Mouse (Mus musculus) megakaryocyte progenitor cell, adult 5-6 weeks (primary cell): ENCODE results near the gene Ces1e. TPM values are rescaled to one million over a fixed set of nuclear protein-coding genes. Genes with fewer than 3 reads are reported as not detected.
"Not testable (repeated sequence)": the region's sequence is repeated elsewhere in the genome, so short reads cannot be mapped to it uniquely, and the experiment has no call there.

Source experiments
- ATAC-seq: replicated peaks from 2 replicates; pipeline ENCODE4 v1.8.0; 2016; ENCODE audit warnings: mild to moderate bottlenecking, moderate TSS enrichment, inconsistent platforms; ENCODE audit not compliant: poor library complexity
- total RNA-seq, 2 experiments: library from RNA; stranded (forward) in 1 of 2; stranded (reverse) in 1 of 2; fragments of 157-497, 149-512 nt in 1 of 2; fragments of 200-1000 nt in 1 of 2; gene quantifications; 2 replicates each; pipeline versions ENCODE4 v1.2.3 to v1.2.4; 2015 to 2017

The Ces1e gene
- total RNA-seq (2015) (not detected in 2 replicates), total RNA-seq (2017) (not detected in 2 replicates)

- ATAC-seq: no peak
These were observed at the start of gene Ces1e for GRCm38 (mm10) chr8:93229446-93229845. Gene Ces1e (minus strand): TSS chr8:93229619.

GRCm38 (mm10) chr8:93278176-93278805 is 48.9 kb upstream of the Ces1e start:
- ATAC-seq: no peak

GRCm38 (mm10) chr8:93274609-93275008 is 45.2 kb upstream of the Ces1e start:
- no peak for ATAC-seq

GRCm38 (mm10) chr8:93273321-93273720 is 43.9 kb upstream of the Ces1e start:
- ATAC-seq: no peak

GRCm38 (mm10) chr8:93272686-93273085 is 43.3 kb upstream of the Ces1e start:
- no peak for ATAC-seq

- ATAC-seq: no peak
These were observed 32.0 kb upstream of the Ces1e start for GRCm38 (mm10) chr8:93261436-93261835.

GRCm38 (mm10) chr8:93252400-93252925 is 23.0 kb upstream of the Ces1e start:
- ATAC-seq: no peak

GRCm38 (mm10) chr8:93246057-93246456 is 16.6 kb upstream of the Ces1e start:
- no peak for ATAC-seq

GRCm38 (mm10) chr8:93239884-93240283 is 10.5 kb upstream of the Ces1e start:
- ATAC-seq: no peak

GRCm38 (mm10) chr8:93235681-93236080 is 6.3 kb upstream of the Ces1e start:
- ATAC-seq: no peak

- ATAC-seq: no peak
These were observed 5.3 kb upstream of the Ces1e start for GRCm38 (mm10) chr8:93234706-93235105.

- no peak for ATAC-seq
These were observed 4.6 kb upstream of the Ces1e start for GRCm38 (mm10) chr8:93234068-93234467.

GRCm38 (mm10) chr8:93228673-93229370 is 597 bp downstream of the Ces1e start:
- ATAC-seq: no peak

- not testable (repeated sequence) for ATAC-seq
These were observed 2.9 kb downstream of the Ces1e start for GRCm38 (mm10) chr8:93226471-93226870.

GRCm38 (mm10) chr8:93221896-93222295 is 7.5 kb downstream of the Ces1e start:
- ATAC-seq: no peak

- no peak for ATAC-seq
These were observed 11.6 kb downstream of the Ces1e start for GRCm38 (mm10) chr8:93217867-93218266.

GRCm38 (mm10) chr8:93217375-93217774 is 12.0 kb downstream of the Ces1e start:
- no peak for ATAC-seq

- no peak for ATAC-seq
These were observed 18.3 kb downstream of the Ces1e start for GRCm38 (mm10) chr8:93211091-93211490.

- not testable (repeated sequence) for ATAC-seq
These were observed 30.3 kb downstream of the Ces1e start for GRCm38 (mm10) chr8:93199146-93199545.

- ATAC-seq: peak; percentile 80
These were observed 31.5 kb downstream of the Ces1e start, which contains the start of gene Ces1d for GRCm38 (mm10) chr8:93197685-93198525. Gene Ces1d (minus strand): TSS chr8:93197838.

GRCm38 (mm10) chr8:93196436-93196835 is 33.0 kb downstream of the Ces1e start:
- no peak for ATAC-seq
